Comparison of ENCODE assay signal across 9 mouse cellular contexts in the genomic region with DNA sequence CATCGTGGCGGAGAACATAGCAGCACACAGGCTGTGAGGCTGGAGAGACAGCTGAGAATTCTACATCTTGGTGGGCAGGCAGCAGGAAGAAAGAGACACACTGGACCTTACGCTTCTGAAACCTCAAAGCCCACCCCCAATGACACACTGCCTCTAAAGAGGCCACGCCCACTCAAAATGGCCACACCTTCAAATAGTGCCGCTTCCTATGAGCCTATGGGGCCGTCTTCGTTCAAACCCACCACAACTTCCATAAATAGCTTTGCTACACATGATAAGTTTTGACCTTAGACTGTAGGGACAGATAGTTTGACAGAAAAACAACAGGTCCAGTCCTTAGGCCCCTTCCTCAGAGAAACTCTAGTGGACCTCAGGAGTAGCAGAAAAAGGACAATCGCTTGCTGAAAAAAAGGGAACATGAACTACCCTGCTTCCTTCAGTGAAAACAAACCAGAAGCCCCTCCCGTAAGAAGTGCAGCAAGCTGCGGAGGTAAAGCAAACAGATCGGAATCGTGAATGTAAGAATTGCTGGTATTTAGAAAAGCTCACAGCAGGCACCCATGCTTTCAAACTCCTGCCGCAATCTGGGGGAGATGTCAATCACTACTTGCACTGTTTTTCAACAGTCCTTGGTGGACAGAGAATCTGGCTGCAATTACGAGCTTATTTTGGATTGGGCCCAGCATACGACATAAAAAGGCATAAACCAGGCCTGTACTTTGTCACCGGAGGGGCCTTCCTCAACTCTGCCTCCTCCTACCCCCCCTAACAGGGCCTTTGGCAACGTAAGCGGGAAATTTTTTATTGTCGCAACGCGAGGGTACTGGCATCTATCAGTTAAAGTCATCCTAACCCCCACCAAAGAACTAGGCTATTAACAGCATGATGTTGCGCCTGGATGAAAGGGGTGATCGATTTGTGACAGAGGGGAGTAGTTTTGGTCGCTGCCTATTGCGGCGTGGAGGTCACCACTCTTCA. TPM values are rescaled to one million over a fixed set of nuclear protein-coding genes. Genes with fewer than 3 reads are reported as not detected.
A peak's percentile ranks its signal among the peaks of the same experiment; 100 is the strongest.
DNase-seq lines count a peak whose midpoint lies in the region; ATAC-seq lines count a peak whose summit lies in the region.
"Had no signal": no experiment of that assay in that cellular context is flagged by ENCODE, and none has a peak within 500 bp of the region (broad histone marks: within the 10 kb centered on the region; RNA-seq: fewer than 3 reads in every experiment).

No protein-coding gene starts in this region.

- WGBS in kidney, embryonic 15.5 days = 18% methylated on average over 26 of the region's 26 CpGs
- 10% methylated on average over 26 of the region's 26 CpGs for WGBS in heart, embryonic 14.5 days
- WGBS in liver, embryonic 12.5 days (ENCODE audit: insufficient replicate concordance) = 16% methylated on average over 26 of the region's 26 CpGs
- WGBS in neural tube, embryonic 13.5 days = 18% methylated on average over 26 of the region's 26 CpGs

- peaks cover 3% of the 10 kb centered on the region; the same call in 1 of the 2 replicates for H3K9me3 ChIP-seq in kidney, embryonic 15.5 days (replicated peaks)
- H3K9me3 ChIP-seq in heart, embryonic 14.5 days (ENCODE audit: control insufficient read depth, low read length) = no peaks in the 10 kb centered on the region
- no peaks in the 10 kb centered on the region for H3K9me3 ChIP-seq in liver, embryonic 12.5 days (replicated peaks)
- no peaks in the 10 kb centered on the region for H3K9me3 ChIP-seq in neural tube, embryonic 13.5 days

- peak overlapping the region; percentile 90 for H3K4me2 ChIP-seq in kidney, embryonic 15.5 days
- H3K4me2 ChIP-seq in heart, embryonic 14.5 days (ENCODE audit: low read length) = peak overlapping the region; percentile 85
- H3K4me2 ChIP-seq in liver, embryonic 12.5 days = peak overlapping the region; percentile 91
- peak overlapping the region; percentile 79 for H3K4me2 ChIP-seq in neural tube, embryonic 13.5 days

- no peak for DNase-seq in kidney, adult 18-20 months
- no peak for DNase-seq in testis, postnatal 14 days (ENCODE audit: low spot score)

- peaks cover 40% of the 10 kb centered on the region for H3K4me1 ChIP-seq in kidney, embryonic 15.5 days
- peaks cover 13 to 34% of the 10 kb centered on the region in 2 experiments for H3K4me1 ChIP-seq in heart, embryonic 14.5 days (ENCODE audit: control insufficient read depth in 2 of 2, insufficient read depth in 2 of 2, low read length in 2 of 2)
- peaks cover 26% of the 10 kb centered on the region for H3K4me1 ChIP-seq in liver, embryonic 12.5 days
- H3K4me1 ChIP-seq in neural tube, embryonic 13.5 days (replicated peaks) = peaks cover 44% of the 10 kb centered on the region

- peak overlapping the region; percentile 99 for H3K27ac ChIP-seq in kidney, embryonic 15.5 days
- H3K27ac ChIP-seq in heart, embryonic 14.5 days (replicated peaks in 1 of 2; ENCODE audit: control insufficient read depth in 1 of 2, insufficient read depth in 1 of 2, low read depth in 2 of 2, low read length in 2 of 2) = peak overlapping the region; percentile 98
- H3K27ac ChIP-seq in liver, embryonic 12.5 days = peak overlapping the region; percentile 72; the same call in 1 of the 2 replicates
- peak overlapping the region; percentile 92 for H3K27ac ChIP-seq in neural tube, embryonic 13.5 days (replicated peaks)

- peak overlapping the region; percentile 72 for H3K4me3 ChIP-seq in kidney, embryonic 15.5 days (replicated peaks)
- H3K4me3 ChIP-seq in heart, embryonic 14.5 days (ENCODE audit: control insufficient read depth in 1 of 2, insufficient read depth in 1 of 2, low read depth in 1 of 2, low read length in 2 of 2) = peak overlapping the region; percentile 87 to 97
- H3K4me3 ChIP-seq in liver, embryonic 12.5 days = peak overlapping the region; percentile 64
- peak overlapping the region; percentile 63 for H3K4me3 ChIP-seq in neural tube, embryonic 13.5 days

- no peaks in the 10 kb centered on the region for H3K36me3 ChIP-seq in kidney, embryonic 15.5 days
- no peaks in the 10 kb centered on the region for H3K36me3 ChIP-seq in heart, embryonic 14.5 days (ENCODE audit: control insufficient read depth, insufficient read depth, low read length)
- H3K36me3 ChIP-seq in liver, embryonic 12.5 days = no peaks in the 10 kb centered on the region
- H3K36me3 ChIP-seq in neural tube, embryonic 13.5 days = no peaks in the 10 kb centered on the region
- H3K36me3 ChIP-seq: G1E had no signal

- H3K27me3 ChIP-seq in kidney, embryonic 15.5 days = no peaks in the 10 kb centered on the region
- H3K27me3 ChIP-seq in heart, embryonic 14.5 days (ENCODE audit: control insufficient read depth, insufficient read depth, low read length) = no peaks in the 10 kb centered on the region
- peaks cover 23% of the 10 kb centered on the region for H3K27me3 ChIP-seq in liver, embryonic 12.5 days (replicated peaks)
- no peaks in the 10 kb centered on the region for H3K27me3 ChIP-seq in neural tube, embryonic 13.5 days

- peak overlapping the region; percentile 76; the same call in 1 of the 2 replicates for H3K9ac ChIP-seq in kidney, embryonic 15.5 days
- peak overlapping the region; percentile 95 for H3K9ac ChIP-seq in heart, embryonic 14.5 days (ENCODE audit: low read length)
- H3K9ac ChIP-seq in liver, embryonic 12.5 days = no peak overlapping the region
- H3K9ac ChIP-seq in neural tube, embryonic 13.5 days = peak overlapping the region; percentile 88

- ATAC-seq in kidney, embryonic 15.5 days (replicated peaks; ENCODE audit: low FRiP score) = no peak
- peak; percentile 37 for ATAC-seq in common myeloid progenitor, adult 5-6 weeks (replicated peaks; ENCODE audit: low read depth, poor library complexity, severe bottlenecking)
- peak; percentile 37; the same call in 1 of the 2 replicates for ATAC-seq in heart, embryonic 14.5 days (ENCODE audit: insufficient number of reproducible peaks, insufficient read depth, low FRiP score, low read depth)
- no peak for ATAC-seq in liver, embryonic 12.5 days
- no peak for ATAC-seq in neural tube, embryonic 13.5 days (ENCODE audit: low read depth)
- ATAC-seq in frontal cortex, adult (ENCODE audit: low TSS enrichment) = no peak

RNA-seq across cellular contexts. Expression of gene Csrp2, which starts 0.9 kb away (rescaled TPM):
- 189 and 196 TPM in 2 replicates for polyA plus RNA-seq in kidney, embryonic 15.5 days (2015; fragmentation: Nextera tagmentation; extraction: Ambion mirVana)
- 41.6 and 65.8 TPM in 2 replicates for total RNA-seq in common myeloid progenitor, adult 5-6 weeks (2017)
- 451 and 541 TPM in 2 replicates for polyA plus RNA-seq in heart, embryonic 14.5 days (2014; fragmentation: Nextera tagmentation; extraction: Ambion mirVana)
- 26.2 and 27.5 TPM in 2 replicates for polyA plus RNA-seq in liver, embryonic 12.5 days (2016; fragmentation: Nextera tagmentation; extraction: Ambion mirVana)
- 175 and 178 TPM in 2 replicates for polyA plus RNA-seq in neural tube, embryonic 13.5 days (2015; fragmentation: Nextera tagmentation; extraction: Ambion mirVana)
- polyA plus RNA-seq: G1E had no signal

Comparison
In these comparisons a context has a peak if more than half of its experiments do, and no peak if none do; other contexts are left out.
1. ATAC-seq: peak in common myeloid progenitor, adult 5-6 weeks (single experiment) and heart, embryonic 14.5 days (single experiment); none in kidney, embryonic 15.5 days (single experiment), liver, embryonic 12.5 days (single experiment), neural tube, embryonic 13.5 days (single experiment) and frontal cortex, adult (single experiment).
2. Peak in every context shown above with its lines, with median percentiles within 50 percentile points of each other: H3K27ac ChIP-seq, H3K4me2 ChIP-seq and H3K4me3 ChIP-seq.